7 mouse cellular contexts compared by ENCODE assay signal in genomic region chr2:146839303-146840030, GRCm38 (mm10). TPM values are rescaled to one million over a fixed set of nuclear protein-coding genes. Genes with fewer than 3 reads are reported as not detected.
DNase-seq lines count a peak whose midpoint lies in the region; ATAC-seq and TF ChIP-seq lines count a peak whose summit lies in the region.

No protein-coding gene starts in this region.

- peaks cover 62% of the 10 kb centered on the region for H3K27me3 ChIP-seq in kidney, postnatal 0 days (ENCODE audit: insufficient read depth, low read length)
- peaks cover 54% of the 10 kb centered on the region for H3K27me3 ChIP-seq in embryonic facial prominence, embryonic 11.5 days (ENCODE audit: control insufficient read depth, insufficient read depth, low read length)
- peaks cover 84% of the 10 kb centered on the region for H3K27me3 ChIP-seq in neural tube, embryonic 12.5 days (replicated peaks)

- no peaks in the 10 kb centered on the region for H3K36me3 ChIP-seq in kidney, postnatal 0 days (ENCODE audit: insufficient read depth, low read length)
- H3K36me3 ChIP-seq in embryonic facial prominence, embryonic 11.5 days (replicated peaks; ENCODE audit: control insufficient read depth, insufficient read depth, low read depth, low read length), result no peaks in the 10 kb centered on the region
- H3K36me3 ChIP-seq in neural tube, embryonic 12.5 days, result no peaks in the 10 kb centered on the region

- peaks cover 7% of the 10 kb centered on the region; the same call in 1 of the 2 replicates for H3K4me1 ChIP-seq in kidney, postnatal 0 days (replicated peaks; ENCODE audit: insufficient read depth, low read length)
- H3K4me1 ChIP-seq in embryonic facial prominence, embryonic 11.5 days (ENCODE audit: control insufficient read depth, insufficient read depth, low read length), result peaks cover 4% of the 10 kb centered on the region
- peaks cover 36% of the 10 kb centered on the region for H3K4me1 ChIP-seq in neural tube, embryonic 12.5 days

- H3K9me3 ChIP-seq in kidney, postnatal 0 days (replicated peaks; ENCODE audit: low read length), result no peaks in the 10 kb centered on the region
- no peaks in the 10 kb centered on the region for H3K9me3 ChIP-seq in embryonic facial prominence, embryonic 11.5 days (replicated peaks; ENCODE audit: control insufficient read depth, low read length)
- H3K9me3 ChIP-seq in neural tube, embryonic 12.5 days, result no peaks in the 10 kb centered on the region

- H3K4me2 ChIP-seq in kidney, postnatal 0 days (ENCODE audit: low read length), result peak overlapping the region; percentile 18; the same call in 1 of the 2 replicates
- no peak overlapping the region; the same call in 1 of the 2 replicates for H3K4me2 ChIP-seq in embryonic facial prominence, embryonic 11.5 days (ENCODE audit: low read depth, low read length)
- peak overlapping the region; percentile 59 for H3K4me2 ChIP-seq in neural tube, embryonic 12.5 days (replicated peaks)

- no peak overlapping the region for H3K27ac ChIP-seq in kidney, postnatal 0 days
- H3K27ac ChIP-seq in embryonic facial prominence, embryonic 11.5 days (replicated peaks; ENCODE audit: low read depth, low read length), result no peak overlapping the region
- no peak overlapping the region for H3K27ac ChIP-seq in neural tube, embryonic 12.5 days

- H3K9ac ChIP-seq in kidney, postnatal 0 days (ENCODE audit: low read depth, low read length), result no peak overlapping the region
- H3K9ac ChIP-seq in embryonic facial prominence, embryonic 11.5 days (replicated peaks; ENCODE audit: low read length), result no peak overlapping the region
- H3K9ac ChIP-seq in neural tube, embryonic 12.5 days, result peak overlapping the region; percentile 52; the same call in 1 of the 2 replicates

- no peak for ATAC-seq in kidney, postnatal 0 days (replicated peaks; ENCODE audit: low FRiP score, low read depth)
- no peak for ATAC-seq in embryonic facial prominence, embryonic 11.5 days (replicated peaks; ENCODE audit: insufficient number of reproducible peaks, low FRiP score, low TSS enrichment, low read depth)
- ATAC-seq in neural tube, embryonic 12.5 days (ENCODE audit: low FRiP score, low read depth), result no peak
- ATAC-seq in granulocyte monocyte progenitor cell, adult 5-6 weeks (replicated peaks; ENCODE audit: poor library complexity, severe bottlenecking), result no peak

- no peak for TF ChIP-seq CTCF in kidney, postnatal 0 days (IDR thresholded peaks at IDR 0.05; ENCODE audit: low read depth)

- DNase-seq in kidney, postnatal 0 days (ENCODE audit: low spot score), result no peak
- DNase-seq in kidney, adult 9 months, result no peak
- DNase-seq in embryonic facial prominence, embryonic 11.5 days (ENCODE audit: low spot score), result peak; percentile 23
- DNase-seq in heart, postnatal 4 days, result peak; percentile 9
- DNase-seq in layer of hippocampus, adult 18-20 months (ENCODE audit: low spot score in 2 of 2), result no peak

- WGBS in kidney, postnatal 0 days, result 3% methylated on average over 36 of the region's 36 CpGs
- WGBS in embryonic facial prominence, embryonic 11.5 days, result 2% methylated on average over 36 of the region's 36 CpGs
- WGBS in neural tube, embryonic 12.5 days, result 2% methylated on average over 36 of the region's 36 CpGs

- no peak overlapping the region for H3K4me3 ChIP-seq in kidney, postnatal 0 days (replicated peaks; ENCODE audit: low read depth, low read length)
- H3K4me3 ChIP-seq in embryonic facial prominence, embryonic 11.5 days (ENCODE audit: low read depth, low read length), result 0 out of 2 replicates have a peak overlapping the region, but pooled peaks have one; percentile 0
- peak overlapping the region; percentile 32 for H3K4me3 ChIP-seq in neural tube, embryonic 12.5 days

RNA-seq across cellular contexts. Expression of gene Kiz, which starts 16.2 kb away (rescaled TPM):
- 31.0 and 34.7 TPM in 2 replicates for polyA plus RNA-seq in kidney, postnatal 0 days (2015; fragmentation: Nextera tagmentation; extraction: Ambion mirVana)
- 32.5 and 37.4 TPM in 2 replicates for polyA plus RNA-seq in embryonic facial prominence, embryonic 11.5 days (2014; fragmentation: Nextera tagmentation; extraction: Ambion mirVana)
- total RNA-seq in heart, postnatal 4 days (2021), result 10 to 100 TPM; 34.7 to 40.7 TPM
- polyA plus RNA-seq in neural tube, embryonic 12.5 days (2016; fragmentation: Nextera tagmentation; extraction: Ambion mirVana), result 31.4 and 34.1 TPM in 2 replicates
- total RNA-seq in granulocyte monocyte progenitor cell, adult 5-6 weeks (2014; fragmentation: Nextera tagmentation), result 21.9 and 29.3 TPM in 2 replicates
- total RNA-seq in granulocyte monocyte progenitor cell, adult 5-6 weeks (2017), result 24.0 and 25.1 TPM in 2 replicates
- total RNA-seq in layer of hippocampus, adult 18-20 months (2021), result 10 to 100 TPM; 24.5 to 25.5 TPM

Comparison
In these comparisons a context has a peak if more than half of its experiments do, and no peak if none do; other contexts are left out.
1. DNase-seq: peak in embryonic facial prominence, embryonic 11.5 days (single experiment) and heart, postnatal 4 days (single experiment); none in kidney, postnatal 0 days (single experiment), kidney, adult 9 months (single experiment) and layer of hippocampus, adult 18-20 months (0 of 2).